Mouse (Mus musculus) lung, embryonic 15.5 days (tissue): Measurements from ENCODE around the gene Robo1. TPM values are rescaled to one million over a fixed set of nuclear protein-coding genes. Genes with fewer than 3 reads are reported as not detected.

Source experiments
- ATAC-seq: fragments of 200-750 bp; cut with Nextera tagmentation; 2 replicates; pipeline ENCODE4 v1.8.0; 2017; ENCODE audit warnings: moderate number of reproducible peaks, borderline replicate concordance; ENCODE audit not compliant: low FRiP score, low TSS enrichment; ENCODE audit errors: extremely low read depth
- H3K27ac ChIP-seq: fragments of 300-500 bp; sonication (generic); 2 replicates; pipeline ENCODE4 v1.5.1; 2015; ENCODE audit warnings: moderate library complexity, mild to moderate bottlenecking, inconsistent platforms
- H3K27me3 ChIP-seq: fragments of 300-500 bp; sonication (generic); 2 replicates; pipeline ENCODE4 v1.6.1; 2015; ENCODE audit warnings: inconsistent platforms
- H3K36me3 ChIP-seq: fragments of 300-500 bp; sonication (generic); 2 replicates; pipeline ENCODE4 v1.6.1; 2015; ENCODE audit warnings: inconsistent platforms
- H3K4me1 ChIP-seq: fragments of 300-500 bp; sonication (generic); 2 replicates; pipeline ENCODE4 v1.6.1; 2015; ENCODE audit warnings: inconsistent platforms
- H3K4me2 ChIP-seq: fragments of 300-500 bp; sonication (generic); 2 replicates; pipeline ENCODE4 v1.6.1; 2015; ENCODE audit warnings: inconsistent platforms, mild to moderate bottlenecking, moderate library complexity
- H3K4me3 ChIP-seq: fragments of 300-500 bp; sonication (generic); 2 replicates; pipeline ENCODE4 v1.5.1; 2015; ENCODE audit warnings: mild to moderate bottlenecking, inconsistent platforms
- H3K9ac ChIP-seq: fragments of 300-500 bp; sonication (generic); 2 replicates; pipeline ENCODE4 v1.6.1; 2015; ENCODE audit warnings: inconsistent platforms
- H3K9me3 ChIP-seq: fragments of 300-500 bp; sonication (generic); 2 replicates; pipeline ENCODE4 v1.6.1; 2016; ENCODE audit warnings: inconsistent platforms
- WGBS: fragments of 180-500 bp; shearing (Covaris S2); methylation state at CpG from one replicate; pipeline ENCODE4 v1.1.7; 2015; 5-methylcytosine and 5-hydroxymethylcytosine counted together
- polyA plus RNA-seq: library from polyadenylated mRNA; unstranded; fragments of >200 nt; fragmentation: Nextera tagmentation; extraction: Ambion mirVana; gene quantifications from 2 replicates; pipeline ENCODE4 v1.2.1, GENCODE M21; 2015

Gene Robo1
- polyA plus RNA-seq, 1 experiment from 2014 or later: 32.0 TPM

- no peaks in the 10 kb centered on the region for H3K27me3 ChIP-seq
- ATAC-seq: no peak
- no peak overlapping the region for H3K27ac ChIP-seq
- no peak overlapping the region for H3K4me2 ChIP-seq
- no peaks in the 10 kb centered on the region for H3K9me3 ChIP-seq
- H3K9ac ChIP-seq: no peak overlapping the region
- H3K4me3 ChIP-seq: no peak overlapping the region
- H3K4me1 ChIP-seq: no peaks in the 10 kb centered on the region
- 0 out of 2 replicates have a peak, but pooled peaks cover 4% of the 10 kb centered on the region for H3K36me3 ChIP-seq
These were observed 626.8 kb downstream of the Robo1 start for GRCm38 (mm10) chr16:72934908-72935307.

GRCm38 (mm10) chr16:72937183-72937582, 629.1 kb downstream of the Robo1 start:
- Histone ChIP-seq H3K9me3 (no peaks in the 10 kb centered on the region), H3K36me3 (0 out of 2 replicates have a peak, but pooled peaks cover 4% of the 10 kb centered on the region), H3K27me3 (no peaks in the 10 kb centered on the region), H3K27ac (no peak overlapping the region), H3K9ac (no peak overlapping the region), H3K4me2 (no peak overlapping the region), H3K4me3 (no peak overlapping the region), H3K4me1 (no peaks in the 10 kb centered on the region)
- no peak for ATAC-seq
- WGBS: 24% methylated on average over 3 of the region's 3 CpGs

DNA sequence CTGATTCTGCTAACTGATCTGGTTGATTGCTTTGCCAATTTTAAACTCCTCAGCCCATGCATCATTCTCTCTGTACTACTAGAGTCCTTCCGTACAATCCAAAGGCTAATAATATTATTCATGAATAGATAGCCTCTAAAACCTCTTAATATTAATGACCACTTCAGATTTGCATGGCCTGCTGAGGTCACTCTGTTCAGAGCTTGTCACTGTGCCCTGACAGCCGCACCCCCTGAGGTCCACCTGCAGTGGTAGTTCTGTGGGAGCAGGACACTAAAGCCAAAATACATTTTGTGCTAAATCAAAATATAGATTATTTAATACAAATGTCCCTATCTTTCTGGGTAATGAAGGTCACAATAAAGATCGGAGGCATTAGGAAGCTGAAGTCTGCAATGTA, 631.8 kb downstream of the Robo1 start:
- 81% methylated on average over 3 of the region's 3 CpGs for WGBS
- H3K36me3 ChIP-seq: no peaks in the 10 kb centered on the region
- H3K27ac ChIP-seq: no peak overlapping the region
- no peak overlapping the region for H3K4me2 ChIP-seq
- no peaks in the 10 kb centered on the region for H3K4me1 ChIP-seq
- no peak overlapping the region for H3K9ac ChIP-seq
- H3K4me3 ChIP-seq: no peak overlapping the region
- H3K27me3 ChIP-seq: no peaks in the 10 kb centered on the region
- ATAC-seq: no peak
- no peaks in the 10 kb centered on the region for H3K9me3 ChIP-seq

DNA sequence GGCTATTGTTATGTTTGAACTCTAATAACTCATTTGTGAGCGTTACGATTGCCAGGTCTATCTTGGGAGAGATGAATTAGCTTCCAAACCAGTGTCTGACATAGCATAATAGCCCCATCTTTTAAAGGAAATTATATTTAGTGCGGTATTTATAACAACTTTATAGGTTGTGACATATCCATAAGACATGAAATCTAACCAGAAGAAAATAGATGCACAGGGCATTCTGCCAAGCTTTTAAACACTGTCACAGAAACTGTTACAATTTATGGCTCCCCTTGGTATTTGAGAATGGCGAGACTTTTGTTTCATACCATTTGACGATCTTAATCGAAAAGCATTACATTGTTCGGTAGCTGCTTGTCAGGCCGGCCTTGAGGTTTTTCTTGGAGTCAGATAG, 632.7 kb downstream of the Robo1 start:
- no peak overlapping the region for H3K9ac ChIP-seq
- H3K4me1 ChIP-seq: no peaks in the 10 kb centered on the region
- no peak overlapping the region for H3K27ac ChIP-seq
- 49% methylated on average over 8 of the region's 8 CpGs for WGBS
- H3K4me2 ChIP-seq: no peak overlapping the region
- no peaks in the 10 kb centered on the region for H3K9me3 ChIP-seq
- no peak overlapping the region for H3K4me3 ChIP-seq
- H3K36me3 ChIP-seq: no peaks in the 10 kb centered on the region
- no peaks in the 10 kb centered on the region for H3K27me3 ChIP-seq
- ATAC-seq: no peak

- peak; percentile 52; the same call in 1 of the 2 replicates for ATAC-seq
- Histone ChIP-seq H3K4me3 (no peak overlapping the region), H3K4me1 (no peaks in the 10 kb centered on the region), H3K27me3 (no peaks in the 10 kb centered on the region), H3K27ac (no peak overlapping the region; the same call in 1 of the 2 replicates), H3K36me3 (no peaks in the 10 kb centered on the region), H3K9me3 (no peaks in the 10 kb centered on the region), H3K9ac (no peak overlapping the region), H3K4me2 (no peak overlapping the region)
- WGBS: 77% methylated on average over 4 of the region's 4 CpGs
These were observed 636.3 kb downstream of the Robo1 start for GRCm38 (mm10) chr16:72944403-72944802.

DNA sequence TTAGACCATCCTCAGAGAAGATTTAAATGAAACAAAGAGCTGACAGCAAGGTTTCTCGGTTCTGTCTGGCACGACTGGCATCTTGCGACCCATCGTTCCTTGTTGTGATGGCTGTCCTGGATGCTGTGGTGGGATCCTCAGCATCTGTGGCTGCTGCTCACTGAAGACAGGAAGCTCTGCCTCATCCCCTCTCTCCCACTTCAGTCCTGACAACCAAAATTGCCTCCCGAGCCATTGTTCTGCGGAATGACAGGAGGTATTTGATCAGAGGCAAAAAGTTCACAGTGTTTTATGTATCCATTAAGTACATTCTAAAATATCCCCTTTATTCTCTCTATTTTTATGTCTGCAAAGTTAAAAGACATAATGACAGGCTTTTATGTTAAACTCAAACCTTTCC, 643.9 kb downstream of the Robo1 start:
- Histone ChIP-seq H3K4me2 (no peak overlapping the region), H3K4me1 (no peaks in the 10 kb centered on the region), H3K27me3 (no peaks in the 10 kb centered on the region), H3K36me3 (no peaks in the 10 kb centered on the region), H3K4me3 (no peak overlapping the region), H3K9me3 (no peaks in the 10 kb centered on the region), H3K9ac (no peak overlapping the region), H3K27ac (no peak overlapping the region)
- WGBS: 82% methylated on average over 6 of the region's 6 CpGs
- no peak for ATAC-seq

- 86% methylated on average over 11 of the region's 11 CpGs for WGBS
- no peaks in the 10 kb centered on the region for H3K27me3 ChIP-seq
- peaks cover 9% of the 10 kb centered on the region for H3K36me3 ChIP-seq
- H3K9ac ChIP-seq: no peak overlapping the region
- no peak overlapping the region for H3K4me2 ChIP-seq
- H3K27ac ChIP-seq: no peak overlapping the region
- no peaks in the 10 kb centered on the region for H3K4me1 ChIP-seq
- no peaks in the 10 kb centered on the region for H3K9me3 ChIP-seq
- ATAC-seq: no peak
- no peak overlapping the region for H3K4me3 ChIP-seq
These were observed 651.1 kb downstream of the Robo1 start for GRCm38 (mm10) chr16:72959018-72959702.

DNA sequence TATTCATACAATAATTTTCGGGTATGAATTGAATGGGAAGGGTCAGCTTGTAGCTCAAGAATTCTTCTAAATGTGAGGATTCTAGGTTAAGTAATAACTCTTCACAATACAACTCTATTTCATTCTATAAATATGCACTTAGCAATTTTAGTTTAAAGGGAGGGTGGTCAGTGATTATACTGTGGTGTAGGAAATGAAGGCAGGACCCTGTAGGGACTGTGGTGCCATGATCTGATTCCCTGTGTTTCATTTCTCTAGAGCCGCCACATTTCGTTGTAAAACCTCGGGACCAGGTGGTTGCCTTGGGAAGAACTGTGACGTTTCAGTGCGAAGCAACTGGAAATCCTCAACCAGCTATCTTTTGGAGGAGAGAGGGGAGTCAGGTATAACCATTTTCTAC, 651.7 kb downstream of the Robo1 start:
- no peaks in the 10 kb centered on the region for H3K4me1 ChIP-seq
- no peaks in the 10 kb centered on the region for H3K9me3 ChIP-seq
- 90% methylated on average over 6 of the region's 6 CpGs for WGBS
- H3K4me3 ChIP-seq: no peak overlapping the region
- peaks cover 9% of the 10 kb centered on the region for H3K36me3 ChIP-seq
- no peaks in the 10 kb centered on the region for H3K27me3 ChIP-seq
- no peak overlapping the region for H3K9ac ChIP-seq
- ATAC-seq: no peak
- H3K27ac ChIP-seq: no peak overlapping the region
- no peak overlapping the region for H3K4me2 ChIP-seq

- H3K4me3 ChIP-seq: no peak overlapping the region
- no peaks in the 10 kb centered on the region for H3K4me1 ChIP-seq
- H3K27me3 ChIP-seq: no peaks in the 10 kb centered on the region
- ATAC-seq: no peak
- 90% methylated on average over 3 of the region's 3 CpGs for WGBS
- H3K9me3 ChIP-seq: no peaks in the 10 kb centered on the region
- no peak overlapping the region for H3K9ac ChIP-seq
- no peak overlapping the region for H3K27ac ChIP-seq
- peaks cover 9% of the 10 kb centered on the region for H3K36me3 ChIP-seq
- no peak overlapping the region for H3K4me2 ChIP-seq
These were observed 655.7 kb downstream of the Robo1 start for GRCm38 (mm10) chr16:72963782-72964181.

DNA sequence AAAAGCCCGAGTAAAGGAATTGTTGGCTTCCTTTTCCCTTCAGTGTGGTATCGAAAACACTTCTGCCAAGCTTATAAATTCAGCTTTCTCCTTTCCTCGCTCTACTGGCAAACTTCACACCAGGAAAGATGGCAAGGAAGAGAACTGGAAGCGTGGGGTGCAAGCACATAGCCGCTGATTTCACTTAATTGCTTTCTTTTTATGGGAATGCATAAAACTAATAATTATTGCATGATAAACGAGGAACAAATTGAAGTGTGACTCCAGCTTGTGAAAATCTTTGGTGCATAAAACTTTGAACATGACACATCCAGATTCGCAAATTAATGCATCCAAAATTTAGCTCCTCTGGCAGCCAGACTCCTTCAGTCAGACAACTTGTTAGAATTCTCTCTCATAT, 659.4 kb downstream of the Robo1 start:
- no peak for ATAC-seq
- Histone ChIP-seq H3K4me3 (no peak overlapping the region), H3K4me1 (no peaks in the 10 kb centered on the region), H3K4me2 (no peak overlapping the region), H3K27ac (no peak overlapping the region), H3K9ac (no peak overlapping the region), H3K27me3 (no peaks in the 10 kb centered on the region), H3K36me3 (peaks cover 4% of the 10 kb centered on the region; the same call in 1 of the 2 replicates), H3K9me3 (no peaks in the 10 kb centered on the region)
- WGBS: 76% methylated on average over 7 of the region's 7 CpGs

GRCm38 (mm10) chr16:72969990-72970389, 661.9 kb downstream of the Robo1 start:
- ATAC-seq: no peak
- no peak overlapping the region for H3K27ac ChIP-seq
- no peaks in the 10 kb centered on the region for H3K36me3 ChIP-seq
- no peak overlapping the region for H3K4me2 ChIP-seq
- no peaks in the 10 kb centered on the region for H3K9me3 ChIP-seq
- no peak overlapping the region for H3K9ac ChIP-seq
- H3K27me3 ChIP-seq: no peaks in the 10 kb centered on the region
- no peak overlapping the region for H3K4me3 ChIP-seq
- 89% methylated on average over 7 of the region's 7 CpGs for WGBS
- no peaks in the 10 kb centered on the region for H3K4me1 ChIP-seq

GRCm38 (mm10) chr16:72973685-72974084, 665.6 kb downstream of the Robo1 start:
- no peak for ATAC-seq
- Histone ChIP-seq H3K9me3 (no peaks in the 10 kb centered on the region), H3K4me1 (no peaks in the 10 kb centered on the region), H3K27ac (no peak overlapping the region), H3K4me2 (no peak overlapping the region), H3K9ac (no peak overlapping the region), H3K36me3 (no peaks in the 10 kb centered on the region), H3K27me3 (no peaks in the 10 kb centered on the region), H3K4me3 (no peak overlapping the region)
- 84% methylated on average over 6 of the region's 6 CpGs for WGBS

- no peaks in the 10 kb centered on the region for H3K36me3 ChIP-seq
- no peak overlapping the region for H3K9ac ChIP-seq
- WGBS: 88% methylated on average over 4 of the region's 4 CpGs
These were observed 666.6 kb downstream of the Robo1 start for GRCm38 (mm10) chr16:72974681-72975080.

More at GRCm38 (mm10) chr16:72974681-72975080, 666.6 kb downstream of the Robo1 start:
- H3K9me3 ChIP-seq: no peaks in the 10 kb centered on the region
- H3K4me2 ChIP-seq: no peak overlapping the region
- ATAC-seq: no peak
- no peaks in the 10 kb centered on the region for H3K27me3 ChIP-seq
- no peak overlapping the region for H3K4me3 ChIP-seq
- no peaks in the 10 kb centered on the region for H3K4me1 ChIP-seq
- no peak overlapping the region for H3K27ac ChIP-seq
